Mouse (Mus musculus): ENCODE results near the gene Slc7a7. TPM values are rescaled to one million over a fixed set of nuclear protein-coding genes. Genes with fewer than 3 reads are reported as not detected.
A peak's percentile ranks its signal among the peaks of the same experiment; 100 is the strongest.

The Slc7a7 gene
- 20.1 and 42.4 TPM in 2 replicates for total RNA-seq (2012; rRNA removed)
- polyA plus RNA-seq (2012; ENCODE audit: insufficient read depth in 1 of 2, insufficient read length in 2 of 2, low read depth in 1 of 2, low replicate concordance in 2 of 2, missing spikeins in 1 of 2) = 10 to 100 TPM in 1 of 2 experiments, not detected in 1; 65.6 TPM

GRCm38 (mm10) chr14:54417623-54418081, at the start of gene Slc7a7:
Gene Slc7a7 (minus strand): TSS chr14:54417780.
- H3K4me1 ChIP-seq (ENCODE audit: control insufficient read depth in 1 of 2, insufficient read depth in 2 of 2, low read length in 2 of 2) = peaks cover 3 to 18% of the 10 kb centered on the region in 2 experiments
- H3K9ac ChIP-seq (ENCODE audit: control insufficient read depth, low read depth, low read length, poor library complexity, severe bottlenecking) = peak within 1 kb of the TSS; percentile 86
- no peaks in the 10 kb centered on the region for H3K27me3 ChIP-seq (ENCODE audit: control insufficient read depth in 1 of 2, insufficient read depth in 2 of 2, low read length in 2 of 2)
- DNase-seq (ENCODE audit: low read depth, low spot score) = peak; percentile 97
- peak within 1 kb of the TSS; percentile 64 to 75 for H3K4me3 ChIP-seq (ENCODE audit: control insufficient read depth in 1 of 2, insufficient read depth in 1 of 2, low read depth in 2 of 2, low read length in 2 of 2)
- peak within 1 kb of the TSS; percentile 89 for H3K27ac ChIP-seq (ENCODE audit: control insufficient read depth, low read depth, low read length)
- H3K79me2 ChIP-seq (ENCODE audit: control insufficient read depth, insufficient read depth, low read length, poor library complexity) = peaks cover 12% of the 10 kb centered on the region
- no peaks in the 10 kb centered on the region for H3K9me3 ChIP-seq (replicated peaks; ENCODE audit: insufficient read depth, low read length)
- peaks cover 0 to 13% of the 10 kb centered on the region in 2 experiments; a peak in 2 of 4 replicates for H3K36me3 ChIP-seq (ENCODE audit: control insufficient read depth in 1 of 2, insufficient read depth in 2 of 2, low read length in 2 of 2)
- TF ChIP-seq POLR2AphosphoS5 (IDR thresholded peaks at IDR 0.05; ENCODE audit: borderline replicate concordance, low read depth, low read length) (no peak), SMC3 (IDR thresholded peaks at IDR 0.05; ENCODE audit: low read depth, low read length) (peak; percentile 95), TAL1 (IDR thresholded peaks at IDR 0.05; ENCODE audit: low read length) (no peak), MAFK (IDR thresholded peaks at IDR 0.05; ENCODE audit: borderline replicate concordance, low read depth, low read length) (no peak), RCOR1 (IDR thresholded peaks at IDR 0.05; ENCODE audit: low read depth, low read length) (peak; percentile 53; the same call in 1 of the 2 replicates), ZNF384 (IDR thresholded peaks at IDR 0.05; ENCODE audit: low read depth, low read length) (peak; percentile 52; the same call in 1 of the 2 replicates), NRF1 (IDR thresholded peaks at IDR 0.05; ENCODE audit: insufficient read depth, low read depth, low read length, poor library complexity, severe bottlenecking) (0 out of 2 replicates have a peak, but pooled peaks have one; percentile 12), CHD2 (IDR thresholded peaks at IDR 0.05; ENCODE audit: low read length) (no peak; the same call in 1 of the 2 replicates), MYC (IDR thresholded peaks at IDR 0.05; ENCODE audit: low read depth, low read length) (peak; percentile 80; the same call in 1 of the 2 replicates), GABPA (IDR thresholded peaks at IDR 0.05; ENCODE audit: low read depth, low read length) (no peak), CHD1 (IDR thresholded peaks at IDR 0.05; ENCODE audit: low read depth, low read length) (no peak), MAX (IDR thresholded peaks at IDR 0.05; ENCODE audit: low read length) (peak; percentile 26; the same call in 1 of the 2 replicates), BHLHE40 (IDR thresholded peaks at IDR 0.05; ENCODE audit: borderline replicate concordance, low read depth, low read length) (no peak), KAT2A (conservative IDR thresholded peaks at IDR 0.05; ENCODE audit: low read depth, low read length) (no peak; the same call in 1 of the 2 replicates), RAD21 (IDR thresholded peaks at IDR 0.05; ENCODE audit: low read depth, low read length) (peak; percentile 96), NELFE (IDR thresholded peaks at IDR 0.05; ENCODE audit: low read depth, low read length) (peak; percentile 72), USF1 (IDR thresholded peaks at IDR 0.05; ENCODE audit: low read depth, low read length) (no peak), POLR2A (IDR thresholded peaks at IDR 0.05; ENCODE audit: control insufficient read depth in 1 of 2, insufficient read depth in 1 of 2, low read depth in 1 of 2, low read length in 2 of 2, poor library complexity in 1 of 2) (peak; percentile 78 to 82; a peak in 3 of 4 replicates), ELF1 (IDR thresholded peaks at IDR 0.05; ENCODE audit: low read depth, low read length) (no peak), MEF2A (IDR thresholded peaks at IDR 0.05; ENCODE audit: extremely low read depth, insufficient replicate concordance, low read depth, low read length, poor library complexity, severe bottlenecking) (no peak), SIN3A (IDR thresholded peaks at IDR 0.05; ENCODE audit: low read length) (peak; percentile 94), JUND (IDR thresholded peaks at IDR 0.05; ENCODE audit: low read depth, low read length) (0 out of 2 replicates have a peak, but pooled peaks have one; percentile 12), MXI1 (IDR thresholded peaks at IDR 0.05; ENCODE audit: low read depth, low read length) (peak; percentile 64; the same call in 1 of the 2 replicates), UBTF (IDR thresholded peaks at IDR 0.05; ENCODE audit: borderline replicate concordance, insufficient read depth, low read depth, low read length) (no peak), ETS1 (IDR thresholded peaks at IDR 0.05; ENCODE audit: low read depth, low read length) (peak; percentile 78), E2F4 (IDR thresholded peaks at IDR 0.05; ENCODE audit: borderline replicate concordance, low read depth, low read length) (no peak), CTCF (IDR thresholded peaks at IDR 0.05 in 2 of 3, conservative IDR thresholded peaks at IDR 0.05 in 1 of 3; ENCODE audit: control insufficient read depth in 1 of 3, insufficient read depth in 1 of 3, low read depth in 2 of 3, low read length in 3 of 3, poor library complexity in 1 of 3, severe bottlenecking in 1 of 3) (peak; percentile 59 to 99 (median 81); a peak in 5 of 6 replicates), ZC3H11A (IDR thresholded peaks at IDR 0.05; ENCODE audit: low read depth, low read length) (peak; percentile 90), HCFC1 (IDR thresholded peaks at IDR 0.05; ENCODE audit: low read depth, low read length) (peak; percentile 68), ZMIZ1 (IDR thresholded peaks at IDR 0.05; ENCODE audit: low read depth, low read length) (peak; percentile 74; the same call in 1 of the 2 replicates), POLR2AphosphoS2 (IDR thresholded peaks at IDR 0.05; ENCODE audit: low read length) (peak; percentile 87), GATA1 (IDR thresholded peaks at IDR 0.05; ENCODE audit: low read depth, low read length) (peak; percentile 39; the same call in 1 of the 2 replicates), ZKSCAN1 (IDR thresholded peaks at IDR 0.05; ENCODE audit: low read depth, low read length) (no peak), TBP (IDR thresholded peaks at IDR 0.05; ENCODE audit: low read depth, low read length) (peak; percentile 80; the same call in 1 of the 2 replicates), EP300 (IDR thresholded peaks at IDR 0.05; ENCODE audit: low read depth in 1 of 2, low read length in 2 of 2) (peak in 1 of 2 experiments; percentile 78; a peak in 2 of 4 replicates)
